8 mouse cellular contexts compared by ENCODE assay signal in the genomic region with DNA sequence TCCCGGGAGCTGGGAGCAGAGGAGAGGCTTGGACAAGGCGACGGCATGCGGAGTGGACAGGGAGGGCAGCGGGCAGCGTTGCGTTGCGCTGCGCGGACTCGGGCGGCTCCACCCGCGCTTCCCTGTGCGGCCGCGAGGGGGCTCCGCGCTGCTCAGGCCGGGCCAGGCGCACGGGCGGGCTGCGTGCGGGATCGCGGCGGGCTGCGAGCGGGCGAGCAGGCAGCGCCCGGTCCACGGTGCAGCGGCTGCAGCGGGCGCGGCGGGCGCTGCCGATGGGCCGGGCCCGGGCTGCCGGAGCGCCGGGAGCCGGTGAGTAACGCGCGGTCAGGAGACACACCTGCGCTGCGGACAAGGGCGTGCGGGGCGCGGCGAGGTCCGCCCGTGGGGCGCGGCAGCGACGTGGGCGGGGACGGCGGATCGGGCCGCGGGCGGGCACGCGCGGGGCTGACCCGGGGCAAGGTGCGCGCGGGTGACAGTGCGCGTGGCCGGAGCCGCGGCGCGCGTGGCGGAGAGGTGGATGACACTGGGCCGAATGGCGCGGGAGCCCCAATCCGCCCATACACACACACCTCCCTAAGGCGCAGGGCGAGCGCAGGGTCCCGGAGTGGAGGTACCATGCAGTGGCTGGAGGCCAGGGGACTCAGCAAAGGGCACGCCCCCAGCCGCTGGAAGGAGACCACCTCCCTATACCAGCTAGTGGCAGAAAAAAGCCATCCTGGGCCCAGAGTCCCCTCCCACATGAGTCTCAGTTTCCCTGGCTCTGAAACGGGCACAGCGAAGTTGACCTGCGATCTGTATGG. TPM values are rescaled to one million over a fixed set of nuclear protein-coding genes. Genes with fewer than 3 reads are reported as not detected.
DNase-seq lines count a peak whose midpoint lies in the region; ATAC-seq lines count a peak whose summit lies in the region.

Gene Rasgef1c, plus strand, starts transcription at position 177 of the 800 bp plus-strand sequence.

- H3K9ac ChIP-seq in intestine, embryonic 15.5 days: peak within 1 kb of the TSS; percentile 44

- 0 out of 2 replicates have a peak, but pooled peaks cover 4% of the 10 kb centered on the region for H3K4me1 ChIP-seq in intestine, embryonic 15.5 days (replicated peaks)

- peak within 1 kb of the TSS; percentile 61 for H3K4me3 ChIP-seq in intestine, embryonic 15.5 days (replicated peaks)

- H3K27ac ChIP-seq in intestine, embryonic 15.5 days: no peak within 1 kb of the TSS

- H3K36me3 ChIP-seq in intestine, embryonic 15.5 days: no peaks in the 10 kb centered on the region

- H3K27me3 ChIP-seq in intestine, embryonic 15.5 days (replicated peaks): peaks cover 28% of the 10 kb centered on the region

- DNase-seq in adrenal gland, postnatal 25 days: peak; percentile 81
- DNase-seq in embryo, embryonic 11.5 days (ENCODE audit: low read depth, low spot score): peak; percentile 46
- DNase-seq in gastrocnemius, postnatal 36 days: peak; percentile 44 to 53
- DNase-seq in left cerebral cortex, postnatal 36 days (ENCODE audit: low spot score in 2 of 2): peak; percentile 75 to 84
- peak; percentile 83 for DNase-seq in right cerebral cortex, postnatal 25 days
- DNase-seq in c-Kit-positive CD71-positive TER-119-positive erythroid progenitor cells, embryonic 14.5 days (ENCODE audit: low spot score): no peak

- H3K4me2 ChIP-seq in intestine, embryonic 15.5 days (replicated peaks): peak within 1 kb of the TSS; percentile 100

- WGBS in intestine, embryonic 15.5 days: 3% methylated on average over 89 of the region's 99 CpGs

- peak; percentile 92 for ATAC-seq in intestine, embryonic 15.5 days
- peak; percentile 40 for ATAC-seq in megakaryocyte-erythroid progenitor cell, adult 5-6 weeks (replicated peaks; ENCODE audit: low FRiP score, low TSS enrichment, poor library complexity, severe bottlenecking)

- H3K9me3 ChIP-seq in intestine, embryonic 15.5 days: no peaks in the 10 kb centered on the region

- intact Hi-C loops in gastrocnemius, postnatal 36 days (cut with DNase I): loop anchor here (5.0 kb wide), 1 partner anchor 55 kb away; no protein-coding TSS in a partner anchor
- intact Hi-C loops in left cerebral cortex, postnatal 36 days (cut with DNase I): loop anchor here (5.0 kb wide), 1 partner anchor 55 kb away; no protein-coding TSS in a partner anchor

RNA-seq across cellular contexts. Expression of gene Rasgef1c, which starts in this region (rescaled TPM):
- 0.49 TPM in 1 of 2 replicates, not detected in the other for total RNA-seq in adrenal gland, postnatal 25 days (2021)
- total RNA-seq in gastrocnemius, postnatal 36 days (2021): under 1 TPM; 0.26 to 0.44 TPM
- 0.36 and 0.43 TPM in 2 replicates for polyA plus RNA-seq in intestine, embryonic 15.5 days (2015; fragmentation: Nextera tagmentation; extraction: Ambion mirVana)
- 10 to 100 TPM; 36.6 to 46.1 TPM for total RNA-seq in left cerebral cortex, postnatal 36 days (2021)
- total RNA-seq in megakaryocyte-erythroid progenitor cell, adult 5-6 weeks (2014; fragmentation: Nextera tagmentation): 1.4 and 5.6 TPM in 2 replicates
- total RNA-seq in megakaryocyte-erythroid progenitor cell, adult 5-6 weeks (2017): 1.2 TPM in 2 replicates

Comparison
In these comparisons a context has a peak if more than half of its experiments do, and no peak if none do; other contexts are left out.
1. RNA of gene Rasgef1c (total RNA-seq): 36.6 to 46.1 TPM in left cerebral cortex, postnatal 36 days; 1.2 to 5.6 TPM in megakaryocyte-erythroid progenitor cell, adult 5-6 weeks, 0.49 TPM in adrenal gland, postnatal 25 days and 0.26 to 0.44 TPM in gastrocnemius, postnatal 36 days; every median in the first group is over 4 times any median in the second.
2. Peak in DNase-seq in adrenal gland, postnatal 25 days; RNA of the gene not detected or under 1 TPM.
3. Peak in DNase-seq in gastrocnemius, postnatal 36 days; RNA of the gene not detected or under 1 TPM.
4. Peak in ATAC-seq, H3K4me3 ChIP-seq, H3K9ac ChIP-seq and H3K4me2 ChIP-seq in intestine, embryonic 15.5 days; RNA of the gene not detected or under 1 TPM.